Mouse (Mus musculus) spleen, adult 2 months (tissue): Measurements from ENCODE around the gene Sec24c.

Source experiments
- CTCF ChIP-seq: fragments of 200-500 bp; IDR thresholded peaks from 2 replicates; pipeline ENCODE4 v1.5.1; 2011; ENCODE audit warnings: mild to moderate bottlenecking, inconsistent platforms; ENCODE audit not compliant: insufficient read depth, insufficient read length, insufficient replicate concordance; ENCODE audit errors: extremely low read depth
- POLR2A ChIP-seq: fragments of 200-500 bp; IDR thresholded peaks from 2 replicates; pipeline ENCODE4 v1.6.1; 2011; ENCODE audit warnings: low read depth, low read length, inconsistent platforms

DNA sequence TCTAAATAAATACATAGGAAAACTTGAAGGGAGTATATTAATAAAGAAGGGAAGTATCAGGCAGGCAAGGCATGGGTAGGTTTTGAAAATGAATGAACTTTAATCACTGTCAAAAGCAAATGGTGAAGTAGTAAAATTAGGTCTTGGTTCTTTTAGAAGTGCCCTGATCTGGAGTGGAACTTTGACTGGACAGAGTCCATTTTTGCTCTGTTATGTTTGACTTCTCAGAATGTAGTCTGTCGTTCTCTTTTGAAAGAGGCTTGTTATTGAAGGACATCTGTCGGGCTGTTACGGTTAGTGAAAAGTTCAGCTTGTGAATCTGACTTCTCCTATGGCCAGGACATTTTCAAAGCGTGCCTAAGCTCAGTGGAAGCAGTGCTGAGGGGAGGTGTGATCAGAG is 3.8 kb downstream of the Sec24c start:
- no peak for TF ChIP-seq CTCF
- no peak for TF ChIP-seq POLR2A
